Mouse (Mus musculus): Measurements from ENCODE around the gene Olfr91.

- TF ChIP-seq EP300 (IDR thresholded peaks at IDR 0.05; ENCODE audit: insufficient read depth, low read depth, low read length) (no peak), POLR2A (IDR thresholded peaks at IDR 0.05; ENCODE audit: insufficient read depth, low read length) (no peak), CTCF (IDR thresholded peaks at IDR 0.05; ENCODE audit: low read depth, low read length) (no peak)
These were observed 49.7 kb downstream of the Olfr91 start for GRCm38 (mm10) chr17:37048383-37048782.

Data from ES-Bruce4 (cell line).